Mouse (Mus musculus) intestine, embryonic 16.5 days (tissue): ENCODE measurements at regions not wholly inside any gene's neighbourhood (a gene's known extent, or its start where the extent isn't known, plus 50 kb on each side); places are given as distances from the start of the nearest gene placed in this dataset.

Source experiments
- ATAC-seq: fragments of 200-750 bp; cut with Nextera tagmentation; 2 replicates; pipeline ENCODE4 v1.8.0; 2017; ENCODE audit warnings: moderate TSS enrichment, moderate library complexity
- H3K27ac ChIP-seq: fragments of 300-500 bp; sonication (generic); 2 replicates; pipeline ENCODE4 v1.5.1; 2014; ENCODE audit warnings: mild to moderate bottlenecking, low read length
- H3K27me3 ChIP-seq: fragments of 300-500 bp; sonication (generic); replicated peaks from 2 replicates; pipeline ENCODE4 v1.6.1; 2014; ENCODE audit warnings: low read length, control low read depth, mixed read lengths; ENCODE audit not compliant: control insufficient read depth, insufficient read depth
- H3K36me3 ChIP-seq: fragments of 300-500 bp; sonication (generic); 2 replicates; pipeline ENCODE4 v1.6.1; 2014; ENCODE audit warnings: low read length, control low read depth; ENCODE audit not compliant: control insufficient read depth, insufficient read depth
- H3K4me1 ChIP-seq: fragments of 300-500 bp; sonication (generic); 2 replicates; pipeline ENCODE4 v1.6.1; 2014; ENCODE audit warnings: low read length, control low read depth, mixed read lengths; ENCODE audit not compliant: control insufficient read depth, insufficient read depth
- H3K4me2 ChIP-seq: fragments of 300-500 bp; sonication (generic); 2 replicates; pipeline ENCODE4 v1.6.1; 2014; ENCODE audit warnings: low read depth, low read length, control low read depth
- H3K4me3 ChIP-seq: fragments of 300-500 bp; sonication (generic); 2 replicates; pipeline ENCODE4 v1.5.1; 2014; ENCODE audit warnings: mild to moderate bottlenecking, low read length
- H3K9ac ChIP-seq: fragments of 300-500 bp; sonication (generic); 2 replicates; pipeline ENCODE4 v1.6.1; 2014; ENCODE audit warnings: low read depth, low read length
- H3K9me3 ChIP-seq: fragments of 300-500 bp; sonication (generic); 2 replicates; pipeline ENCODE4 v1.6.1; 2016; ENCODE audit warnings: low read length, control low read depth; ENCODE audit not compliant: control insufficient read depth
- WGBS: fragments of 180-500 bp; shearing (Covaris S2); extraction: QIAGEN DNeasy Blood & Tissue Kit; methylation state at CpG from one replicate; pipeline ENCODE4 v1.1.7; 2014; 5-methylcytosine and 5-hydroxymethylcytosine counted together

- WGBS: 35% methylated on average over 4 of the region's 4 CpGs
- no peaks in the 10 kb centered on the region for H3K4me1 ChIP-seq
- no peak overlapping the region for H3K27ac ChIP-seq
- H3K4me3 ChIP-seq: no peak overlapping the region
- ATAC-seq: no peak
- H3K36me3 ChIP-seq: no peaks in the 10 kb centered on the region
- H3K9ac ChIP-seq: no peak overlapping the region
- no peaks in the 10 kb centered on the region for H3K9me3 ChIP-seq
- no peaks in the 10 kb centered on the region for H3K27me3 ChIP-seq
- H3K4me2 ChIP-seq: no peak overlapping the region
Measured at GRCm38 (mm10) chr8:92613486-92613885, 60.6 kb upstream of the Irx6 start.

GRCm38 (mm10) chr8:92616341-92617115 lies 57.6 kb upstream of the Irx6 start:
- Histone ChIP-seq H3K4me1 (no peaks in the 10 kb centered on the region), H3K36me3 (no peaks in the 10 kb centered on the region), H3K9ac (no peak overlapping the region), H3K4me2 (no peak overlapping the region), H3K9me3 (no peaks in the 10 kb centered on the region), H3K27me3 (no peaks in the 10 kb centered on the region), H3K4me3 (no peak overlapping the region), H3K27ac (no peak overlapping the region)
- ATAC-seq: no peak
- 61% methylated on average over 10 of the region's 10 CpGs for WGBS

- Histone ChIP-seq H3K9ac (no peak overlapping the region), H3K9me3 (no peaks in the 10 kb centered on the region), H3K4me2 (no peak overlapping the region), H3K4me3 (no peak overlapping the region), H3K27ac (no peak overlapping the region), H3K4me1 (no peaks in the 10 kb centered on the region), H3K36me3 (no peaks in the 10 kb centered on the region), H3K27me3 (no peaks in the 10 kb centered on the region)
- 62% methylated on average over 14 of the region's 14 CpGs for WGBS
- no peak for ATAC-seq
Measured at GRCm38 (mm10) chr8:92618281-92618680, 55.8 kb upstream of the Irx6 start.
